Mouse (Mus musculus): ENCODE results near the gene Mknk1.

The Mknk1 gene

GRCm38 (mm10) chr4:115846656-115847055 is 7.7 kb downstream of the Mknk1 start:
- no peak for DNase-seq (ENCODE audit: low spot score)

GRCm38 (mm10) chr4:115847377-115847776 is 8.4 kb downstream of the Mknk1 start:
- DNase-seq (ENCODE audit: low spot score), result no peak

GRCm38 (mm10) chr4:115848083-115848482 is 9.1 kb downstream of the Mknk1 start:
- no peak for DNase-seq (ENCODE audit: low spot score)

DNA sequence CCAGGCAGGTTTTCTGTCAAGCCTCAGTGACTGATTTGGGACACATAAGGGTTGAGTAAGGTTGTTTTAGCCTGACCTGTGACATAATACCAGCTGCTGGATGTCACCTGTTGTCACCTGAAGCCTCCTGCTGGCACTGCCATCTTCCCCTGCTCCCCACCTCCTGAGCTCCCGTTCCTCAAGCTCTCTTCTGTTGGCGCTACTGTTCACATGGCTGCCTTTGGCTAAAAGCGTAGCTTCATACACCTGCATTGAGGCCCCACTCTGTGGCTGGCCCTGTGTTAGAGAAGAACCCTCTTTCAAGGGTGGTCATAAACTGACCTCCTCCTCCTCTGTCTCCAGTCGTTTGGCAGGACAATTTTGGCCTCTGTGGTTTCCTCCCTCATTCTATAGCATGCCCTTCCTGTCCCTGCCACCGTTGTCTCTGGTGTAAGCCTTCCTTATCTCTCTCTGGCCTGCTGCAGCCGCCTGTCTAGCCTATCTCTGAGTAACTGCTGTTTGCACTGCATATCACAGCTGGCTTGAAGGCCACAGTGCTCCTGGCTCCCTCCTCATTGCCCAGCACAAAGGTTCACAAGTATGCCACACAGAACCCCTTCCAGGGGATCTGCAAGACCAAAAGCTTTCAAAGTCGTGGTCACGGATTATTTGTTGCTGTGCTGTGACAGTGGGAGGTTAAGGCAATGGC is 10.1 kb downstream of the Mknk1 start:
- no peak for DNase-seq (ENCODE audit: low spot score)

DNA sequence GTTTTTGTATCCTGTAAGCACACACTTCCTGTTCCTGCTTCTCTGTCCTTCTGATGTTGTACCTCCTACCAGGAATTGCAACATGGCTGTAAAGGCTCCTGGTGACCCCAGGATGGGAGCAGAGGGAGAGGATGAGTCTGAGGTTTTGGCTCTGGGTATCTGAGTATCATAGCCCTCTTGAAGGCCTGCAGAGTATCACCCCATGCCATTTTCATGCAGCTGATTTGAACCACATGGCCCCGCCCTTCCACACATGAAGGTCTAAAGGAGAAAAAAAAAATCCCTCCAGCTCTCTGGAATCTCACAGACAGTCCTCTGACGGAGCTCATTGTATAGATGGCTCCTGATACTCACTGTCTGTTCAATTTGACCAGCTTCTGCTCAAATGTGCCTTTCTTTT is 11.1 kb downstream of the Mknk1 start:
- DNase-seq (ENCODE audit: low spot score), result no peak

GRCm38 (mm10) chr4:115850631-115851030 is 11.6 kb downstream of the Mknk1 start:
- DNase-seq (ENCODE audit: low spot score), result no peak

GRCm38 (mm10) chr4:115851569-115851968 is 12.6 kb downstream of the Mknk1 start:
- no peak for DNase-seq (ENCODE audit: low spot score)

DNA sequence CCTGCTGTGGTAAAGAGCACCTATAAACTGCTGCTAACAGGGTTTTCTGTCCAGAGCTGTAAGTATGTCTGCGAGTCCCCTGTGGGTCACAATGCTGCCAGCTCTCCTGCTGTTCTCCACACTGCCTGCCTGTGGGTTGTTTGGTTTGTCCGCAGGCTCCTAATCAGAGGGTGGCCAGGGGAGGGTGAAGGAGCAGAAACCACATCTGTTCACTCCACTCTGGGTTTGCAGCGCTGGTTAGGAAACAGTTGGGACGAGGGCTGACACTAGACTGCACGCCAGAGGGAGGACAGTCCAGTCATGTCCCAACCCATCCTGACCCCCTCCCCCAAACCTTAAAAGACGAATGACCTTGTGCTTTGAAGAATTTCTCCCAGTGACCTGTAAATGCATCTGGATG is 16.1 kb downstream of the Mknk1 start:
- DNase-seq (ENCODE audit: low spot score), result no peak

DNA sequence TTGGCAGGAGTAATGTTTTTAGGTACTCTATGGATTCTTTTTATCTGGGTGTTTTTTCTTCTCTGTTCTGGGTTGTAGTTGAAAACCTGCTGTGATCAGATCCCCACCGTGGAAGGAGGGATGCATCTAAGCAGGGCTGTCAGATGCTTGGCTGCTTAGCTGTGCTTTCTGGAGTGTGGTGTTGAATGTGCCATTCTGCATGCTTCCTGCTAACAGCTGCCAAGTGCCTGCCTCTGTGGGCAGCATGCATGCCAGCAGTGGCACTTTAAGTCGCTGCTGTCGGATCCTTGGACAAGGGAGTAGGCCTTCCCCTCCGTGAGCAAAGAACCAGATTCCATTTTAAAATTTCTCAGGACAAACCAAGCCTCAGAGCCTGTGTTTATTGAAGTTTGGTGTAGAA is 16.6 kb downstream of the Mknk1 start:
- no peak for DNase-seq (ENCODE audit: low spot score)

DNA sequence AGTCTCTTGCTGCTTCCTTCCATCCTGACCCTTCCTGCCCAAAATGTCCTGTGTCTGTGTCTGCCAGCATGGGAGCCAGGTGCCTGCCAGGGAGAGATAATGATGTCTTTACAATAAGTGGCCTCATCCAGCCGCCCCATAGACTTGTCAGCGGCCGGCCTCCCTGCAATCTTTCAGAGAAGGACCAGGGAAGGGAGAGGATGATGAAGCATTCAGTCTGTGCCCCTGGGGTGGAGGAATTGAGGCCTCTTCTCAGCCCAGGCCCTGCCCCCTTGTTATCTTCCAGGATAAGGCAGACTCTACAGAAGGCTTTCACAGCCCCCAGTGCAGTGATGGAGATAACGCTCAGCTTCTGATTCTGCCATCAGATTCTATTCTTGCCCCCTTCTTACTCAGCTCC is 17.3 kb downstream of the Mknk1 start:
- no peak for DNase-seq (ENCODE audit: low spot score)

GRCm38 (mm10) chr4:115857293-115857883 is 18.4 kb downstream of the Mknk1 start:
- no peak for DNase-seq (ENCODE audit: low spot score)

DNA sequence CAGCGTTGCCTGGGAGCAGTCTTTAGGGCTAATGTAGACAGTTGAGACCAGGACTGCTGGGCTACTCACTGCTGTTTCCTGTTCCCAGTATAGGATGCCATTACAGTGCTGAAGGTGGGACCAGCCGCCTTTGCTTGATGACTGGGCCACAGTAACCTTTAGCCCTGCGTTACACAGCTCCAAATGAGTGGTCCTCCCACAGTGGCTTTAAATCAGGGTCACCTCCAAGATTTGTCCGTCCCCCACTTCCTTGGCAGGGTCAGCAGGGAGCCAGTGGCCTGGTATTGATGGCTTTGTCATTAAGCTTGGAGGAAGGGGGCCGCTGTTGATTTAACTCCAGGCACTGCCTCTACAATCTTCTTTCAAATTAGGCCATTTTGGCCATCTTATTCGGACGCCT is 24.4 kb downstream of the Mknk1 start:
- no peak for DNase-seq (ENCODE audit: low spot score)

- DNase-seq (ENCODE audit: low spot score), result no peak
Measured at GRCm38 (mm10) chr4:115863880-115864279, 24.9 kb downstream of the Mknk1 start.

GRCm38 (mm10) chr4:115869512-115870210 is 30.7 kb downstream of the Mknk1 start:
- DNase-seq (ENCODE audit: low spot score), result no peak

DNA sequence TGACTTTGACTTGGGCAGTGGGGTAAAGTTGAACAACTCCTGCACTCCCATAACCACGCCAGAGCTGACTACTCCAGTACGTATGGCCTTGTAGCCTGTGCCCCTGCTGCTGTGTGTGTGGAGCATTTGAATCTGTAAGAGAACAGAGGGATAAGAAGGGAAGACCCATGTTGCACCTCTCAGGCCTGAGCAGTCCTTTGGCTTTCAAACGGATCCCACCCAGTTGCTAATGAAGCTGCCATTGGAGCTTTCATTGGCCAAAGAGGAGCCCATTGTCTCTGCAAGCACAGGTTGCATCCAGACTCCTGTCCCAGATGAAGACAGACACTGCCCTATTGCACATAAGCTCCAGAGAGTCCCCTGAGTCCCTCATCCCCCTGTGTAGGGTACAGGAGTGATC is 34.2 kb downstream of the Mknk1 start:
- no peak for DNase-seq (ENCODE audit: low spot score)

DNA sequence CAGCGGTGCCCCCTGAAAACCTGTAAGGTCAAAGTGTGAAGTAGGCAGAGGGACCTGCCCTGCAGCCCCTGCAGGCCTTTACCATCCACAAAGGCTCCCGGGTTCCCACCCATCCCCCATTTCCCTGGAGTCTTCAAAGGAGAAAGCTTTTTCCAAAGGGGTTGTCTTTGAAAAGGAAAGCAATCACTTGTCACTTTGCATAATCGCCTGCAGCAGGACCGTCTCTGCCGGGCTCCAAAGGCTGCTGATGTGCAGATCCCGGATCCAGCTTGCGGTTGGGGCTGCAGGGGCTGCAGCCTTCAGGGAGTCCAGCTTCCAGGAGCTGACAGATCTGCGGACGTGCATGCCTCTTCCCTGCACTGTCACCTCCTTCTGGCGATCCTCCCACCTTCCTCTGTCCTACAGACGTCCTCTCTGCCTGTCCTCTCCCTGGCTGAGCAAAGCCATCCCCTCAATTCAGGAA is 39.2 kb downstream of the Mknk1 start:
- no peak for DNase-seq (ENCODE audit: low spot score)

GRCm38 (mm10) chr4:115878828-115879227 is 39.8 kb downstream of the Mknk1 start:
- no peak for DNase-seq (ENCODE audit: low spot score)

DNA sequence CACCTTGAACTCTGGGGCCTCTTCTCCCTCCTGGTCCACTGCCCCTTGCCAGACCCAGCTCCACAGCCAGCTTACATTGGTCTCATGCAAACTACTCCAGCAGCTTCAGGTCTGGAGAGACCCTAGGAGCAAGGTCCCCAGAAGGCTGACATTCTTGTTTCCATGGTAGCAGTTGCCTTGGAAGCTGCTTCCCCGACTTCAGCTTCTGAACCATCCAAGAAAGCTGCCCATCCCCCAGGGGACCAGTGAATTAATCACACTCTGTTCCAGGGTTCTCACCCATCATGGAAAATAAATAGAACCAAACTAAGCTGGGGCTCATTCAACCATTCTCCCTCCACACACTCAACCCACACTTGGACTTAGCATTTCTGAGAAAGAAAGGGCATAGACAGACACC is 42.2 kb downstream of the Mknk1 start:
- no peak for DNase-seq (ENCODE audit: low spot score)

DNA sequence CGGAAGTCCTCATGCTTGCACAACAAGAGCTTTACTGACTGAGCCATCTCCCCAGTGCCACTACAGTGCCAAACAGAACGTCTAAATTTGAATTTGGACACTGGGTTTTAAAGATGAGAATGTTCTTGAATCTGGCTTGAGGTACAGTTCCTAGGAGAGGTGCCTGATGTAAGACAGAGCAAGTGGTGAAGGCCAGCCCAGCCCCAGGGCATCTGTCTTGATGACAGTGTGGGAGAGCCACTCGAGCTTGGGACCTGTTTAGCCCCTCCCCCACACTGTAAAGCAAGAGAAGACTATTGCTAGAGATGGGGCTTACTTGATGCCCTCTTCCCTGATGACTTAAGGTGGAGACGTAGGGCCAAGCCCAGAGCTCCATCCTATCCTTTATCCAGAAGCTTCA is 43.2 kb downstream of the Mknk1 start:
- no peak for DNase-seq (ENCODE audit: low spot score)

DNA sequence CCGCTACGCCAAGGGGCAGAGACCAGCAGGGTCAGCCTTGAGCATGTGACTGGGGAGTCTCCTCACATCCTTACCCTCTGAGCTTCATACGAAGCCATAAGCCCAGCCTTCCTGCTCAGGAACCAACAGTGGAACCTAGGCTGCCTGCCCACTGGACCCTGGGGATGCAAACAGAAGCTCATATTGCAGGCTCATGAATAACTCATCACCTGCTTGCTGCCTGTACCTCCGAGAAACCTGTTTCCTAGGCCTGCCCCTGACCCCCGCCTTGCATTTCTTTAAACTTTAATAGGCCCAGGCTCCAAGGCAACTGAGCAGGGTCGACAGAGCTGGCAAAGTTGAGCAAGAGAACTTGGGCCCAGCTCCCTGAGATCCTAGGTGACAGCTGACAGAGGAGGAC is 45.0 kb downstream of the Mknk1 start, which contains the start of gene Kncn:
TSS of gene Kncn (plus strand) at position 379 of the 400 bp plus-strand sequence.
- no peak for DNase-seq (ENCODE audit: low spot score)

GRCm38 (mm10) chr4:115885846-115886245 is 46.8 kb downstream of the Mknk1 start:
- no peak for DNase-seq (ENCODE audit: low spot score)

DNA sequence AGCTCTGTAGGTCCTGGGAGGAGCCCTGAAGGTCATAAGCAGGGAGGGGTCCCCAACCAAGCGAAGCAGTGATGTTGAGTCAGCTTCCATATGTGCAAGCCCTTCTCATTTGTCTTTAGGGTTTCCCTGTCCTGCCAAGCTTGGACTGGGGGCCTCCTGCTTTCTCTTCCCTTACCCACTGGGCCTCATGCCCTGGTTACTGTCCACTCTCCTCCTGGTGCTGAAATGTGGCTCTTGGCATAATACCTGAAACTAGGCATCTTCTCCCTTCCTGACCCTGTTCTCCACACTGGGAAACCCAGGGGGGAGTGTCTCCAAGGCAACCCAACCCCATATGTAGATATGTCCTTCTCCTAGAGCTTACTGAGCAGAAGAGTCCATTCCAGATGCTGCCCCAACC is 47.9 kb downstream of the Mknk1 start:
- no peak for DNase-seq (ENCODE audit: low spot score)

- DNase-seq (ENCODE audit: low spot score), result no peak
Measured at GRCm38 (mm10) chr4:115890066-115890465, 51.1 kb downstream of the Mknk1 start.

Data from ovary, postnatal 14 days (tissue).